Mouse (Mus musculus): ENCODE results near the gene Epb41. TPM values are rescaled to one million over a fixed set of nuclear protein-coding genes. Genes with fewer than 3 reads are reported as not detected.

The Epb41 gene
- total RNA-seq, 2 experiments from 2014 or later: 1,733 to 3,570 TPM

DNA sequence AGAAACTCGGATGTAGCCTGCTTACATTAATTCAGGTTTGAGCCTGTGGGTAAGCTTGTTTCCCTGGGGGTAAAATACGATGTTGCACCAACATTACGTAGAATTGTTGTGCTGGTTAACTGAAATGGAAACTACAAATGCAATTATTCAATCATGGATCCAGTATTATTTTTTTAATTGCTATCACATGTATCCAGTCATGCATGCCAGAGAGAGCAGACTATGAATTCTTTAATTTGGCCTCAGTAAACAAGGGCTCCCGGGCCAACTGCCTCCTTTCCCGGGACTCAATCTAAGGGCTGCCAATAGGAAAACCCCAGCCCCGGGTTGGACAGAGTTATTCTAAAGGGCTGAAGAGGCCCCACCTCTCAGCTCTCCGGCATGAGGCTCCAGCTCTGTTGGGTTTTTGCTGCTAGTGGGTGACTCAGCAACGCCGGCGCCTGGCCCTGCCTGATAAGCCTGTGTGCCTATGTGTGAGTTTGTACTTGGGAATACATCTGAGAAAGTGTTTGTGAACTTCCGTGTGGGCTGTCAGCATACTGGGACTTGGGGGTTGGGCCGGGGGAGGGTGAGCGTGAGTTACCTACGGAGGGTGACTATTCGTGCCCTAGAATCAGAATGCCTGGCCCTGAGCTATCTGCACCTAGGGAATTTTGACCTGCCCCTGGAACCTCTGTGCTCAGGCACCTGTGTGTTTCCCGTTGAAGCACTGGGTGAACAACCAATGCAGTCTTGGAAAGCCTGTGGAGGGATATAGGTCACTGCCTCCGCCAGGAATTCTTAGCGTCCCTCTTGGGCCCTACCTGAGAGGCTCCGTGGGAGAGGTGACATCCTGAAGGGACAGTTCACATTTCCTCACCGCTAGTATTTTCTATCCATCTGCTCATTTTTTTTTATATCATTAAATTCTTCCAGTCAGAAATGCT lies 1.6 kb upstream of the Epb41 start:
- peak; percentile 48 for ATAC-seq (replicated peaks; ENCODE audit: low FRiP score, poor library complexity, severe bottlenecking)

DNA sequence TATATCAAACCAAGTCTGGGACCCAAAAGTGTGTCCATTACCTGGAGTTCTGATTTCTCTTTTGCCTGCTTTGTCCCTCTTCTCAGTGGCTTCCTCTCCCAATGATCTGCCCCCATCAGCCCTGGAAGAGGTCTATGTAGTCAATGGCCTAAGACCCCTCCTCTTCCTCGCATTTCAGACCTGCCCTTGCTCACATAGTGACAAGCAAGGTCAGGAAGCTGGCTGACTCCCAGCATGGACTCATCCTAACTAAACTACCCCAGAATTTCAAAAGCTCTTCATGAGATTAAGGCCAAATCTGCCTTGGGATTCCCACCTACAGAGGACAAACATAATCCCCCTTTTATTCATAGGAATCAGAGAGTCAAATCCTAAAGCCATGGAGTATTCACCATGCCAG lies 675 bp upstream of the Epb41 start:
- ATAC-seq (replicated peaks; ENCODE audit: low FRiP score, poor library complexity, severe bottlenecking): no peak

DNA sequence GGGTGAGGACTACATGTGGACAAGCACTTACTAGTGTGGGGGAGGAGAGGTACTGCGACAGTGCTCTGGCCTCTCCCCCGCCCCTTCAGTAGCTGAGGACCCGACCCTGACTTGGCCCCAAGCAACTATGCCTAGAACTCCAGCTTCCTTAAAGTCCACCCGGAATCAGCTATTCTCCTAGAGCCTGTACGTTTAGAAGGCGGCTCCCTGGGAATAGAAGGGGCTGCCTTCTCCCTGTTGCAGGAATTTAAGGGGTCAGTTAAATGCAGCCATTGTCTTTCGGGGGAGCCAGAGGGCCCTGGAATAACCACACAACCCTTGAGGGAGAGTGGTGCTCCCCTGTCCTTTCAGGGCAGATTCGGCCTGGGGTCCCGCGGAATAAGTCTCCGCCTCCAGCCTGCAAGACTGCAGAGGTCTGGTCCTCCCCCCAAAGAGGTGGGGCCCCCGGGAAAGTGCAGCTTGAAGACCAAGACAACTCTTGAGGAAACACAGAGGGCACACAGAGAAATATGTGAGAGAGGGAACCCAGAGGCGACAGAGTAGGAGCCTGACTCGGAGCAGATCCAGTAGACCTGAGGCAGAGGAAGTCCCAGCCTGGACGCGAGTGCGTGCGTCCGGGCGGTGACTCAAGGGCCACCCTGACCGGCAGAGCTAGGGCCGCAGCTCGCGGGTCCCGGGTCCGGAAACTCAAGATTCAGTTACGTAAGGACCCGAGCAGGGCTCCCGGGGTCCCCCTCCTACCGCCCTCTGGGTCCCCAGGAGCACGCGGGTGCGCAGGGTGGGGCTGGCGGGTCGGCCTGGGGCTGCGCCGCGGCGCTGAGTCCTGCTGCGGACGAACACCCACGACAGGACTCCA lies 816 bp downstream of the Epb41 start, which contains the start of gene Gm10300:
Gm10300 (plus strand) TSS at position 621 of the 856 bp plus-strand sequence.
- ATAC-seq (replicated peaks; ENCODE audit: low FRiP score, poor library complexity, severe bottlenecking): no peak

DNA sequence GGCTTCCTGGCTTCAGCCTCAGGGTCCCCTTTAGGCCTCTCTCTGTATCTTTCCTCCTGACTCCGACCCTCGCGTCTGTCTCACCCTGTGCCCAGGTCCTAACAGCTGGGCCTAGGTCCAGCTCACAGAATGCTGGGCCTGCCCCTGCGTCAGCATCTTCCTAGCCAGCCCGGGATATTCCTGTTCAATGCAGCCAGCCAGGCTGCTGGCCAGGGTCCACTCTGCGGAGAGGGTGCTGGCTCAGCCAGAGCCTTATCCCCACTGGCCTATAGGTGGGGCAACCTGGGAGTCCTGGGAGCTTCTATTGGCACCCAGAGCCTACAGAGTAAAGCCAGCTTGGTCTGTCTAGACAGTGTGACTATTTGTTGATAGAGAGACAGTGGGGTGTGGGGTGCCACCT lies 2.2 kb downstream of the Epb41 start:
- 0 out of 2 replicates have a peak, but pooled peaks have one; percentile 3 for ATAC-seq (replicated peaks; ENCODE audit: low FRiP score, poor library complexity, severe bottlenecking)

DNA sequence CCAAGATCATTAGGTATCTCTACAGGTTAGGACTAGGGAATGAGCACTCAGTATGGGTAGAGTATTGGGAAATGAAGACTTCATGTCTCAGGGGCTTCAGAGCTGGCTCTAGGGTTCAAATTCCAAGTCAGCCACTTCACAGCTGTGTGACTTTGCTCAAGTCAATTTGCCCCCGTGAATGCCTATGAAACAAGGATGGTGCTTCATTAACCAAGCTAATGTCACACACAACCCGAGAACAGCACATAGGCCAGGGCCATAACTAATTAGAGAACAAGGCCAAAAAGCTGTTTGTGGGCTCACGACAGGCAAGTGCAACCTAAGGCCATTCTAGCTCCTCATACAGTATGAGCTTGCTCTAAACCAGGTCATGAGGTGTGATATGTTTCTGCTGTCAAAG lies 3.0 kb downstream of the Epb41 start:
- ATAC-seq (replicated peaks; ENCODE audit: low FRiP score, poor library complexity, severe bottlenecking): no peak

DNA sequence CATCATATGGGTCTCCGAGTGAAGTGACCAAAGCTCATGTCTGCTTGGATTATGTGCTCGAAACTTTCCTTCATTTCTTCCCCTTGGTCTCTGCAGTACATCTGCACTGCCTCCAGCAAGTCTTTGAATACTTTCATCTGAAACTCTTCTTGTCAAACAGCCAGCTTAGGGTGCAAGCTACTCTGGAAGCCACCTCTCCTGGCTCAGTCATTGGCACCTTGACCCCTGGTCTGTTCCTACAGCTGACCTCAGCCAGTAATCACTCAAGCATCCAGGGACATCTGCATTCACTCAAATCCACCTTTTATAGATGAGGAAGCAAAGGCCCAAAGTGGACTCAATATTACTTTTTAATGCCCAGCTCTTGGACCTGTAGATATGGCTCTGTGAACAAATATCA lies 3.4 kb downstream of the Epb41 start:
- ATAC-seq (replicated peaks; ENCODE audit: low FRiP score, poor library complexity, severe bottlenecking): no peak

DNA sequence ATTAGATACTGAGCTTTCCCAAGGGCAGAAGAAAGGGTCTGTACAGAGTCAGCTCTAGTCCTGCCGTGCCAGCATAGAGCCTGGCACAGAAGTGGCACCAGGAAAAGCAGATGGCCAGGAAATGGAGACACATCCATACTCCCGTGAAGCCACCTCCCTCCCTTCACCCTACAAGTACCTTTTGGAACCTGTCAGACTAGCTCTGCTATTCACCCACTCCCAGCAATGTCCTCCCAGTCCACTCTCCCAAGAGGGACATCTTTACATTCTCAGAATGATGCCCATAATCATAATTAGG lies 7.2 kb downstream of the Epb41 start:
- ATAC-seq (replicated peaks; ENCODE audit: low FRiP score, poor library complexity, severe bottlenecking): no peak

DNA sequence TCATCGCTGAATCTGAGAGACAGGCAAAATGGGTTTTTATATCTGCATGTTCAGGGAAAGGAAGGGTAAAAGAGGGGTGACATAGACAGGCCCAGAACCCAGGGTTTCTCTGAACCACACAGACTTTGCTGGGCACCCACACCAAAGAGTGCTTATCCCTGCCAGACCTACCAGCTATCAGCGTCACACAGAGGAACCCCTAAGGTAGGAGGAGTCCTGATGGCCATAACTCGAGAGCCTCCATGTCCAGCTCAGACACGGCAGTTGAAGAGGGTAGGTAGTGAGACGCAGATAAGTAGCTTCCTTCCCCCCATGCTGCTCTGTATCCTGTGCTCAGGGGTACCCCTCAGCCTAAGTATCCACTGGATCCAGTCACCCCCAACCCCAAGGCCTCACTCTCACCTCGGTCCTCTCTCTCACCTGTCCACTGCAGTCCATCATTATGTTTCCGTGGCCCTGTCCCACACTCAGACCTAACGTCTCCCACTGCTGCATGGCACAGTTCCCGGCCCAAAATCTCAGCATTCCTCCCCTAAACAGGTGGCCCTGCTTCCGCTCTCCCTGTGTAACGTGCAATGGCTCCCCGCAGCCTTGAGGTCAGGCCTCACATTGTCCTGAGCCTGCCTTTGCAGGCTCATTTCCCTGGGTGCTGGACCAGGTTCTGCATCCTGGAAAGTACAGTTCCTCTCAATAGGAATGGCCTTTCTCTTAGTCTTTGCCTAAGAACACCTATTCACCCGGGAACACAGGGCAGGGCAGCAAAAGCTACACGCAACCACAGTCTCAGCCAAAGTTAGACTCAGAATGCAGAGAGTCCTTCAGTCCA lies 7.8 kb downstream of the Epb41 start:
- ATAC-seq (replicated peaks; ENCODE audit: low FRiP score, poor library complexity, severe bottlenecking): peak; percentile 59

DNA sequence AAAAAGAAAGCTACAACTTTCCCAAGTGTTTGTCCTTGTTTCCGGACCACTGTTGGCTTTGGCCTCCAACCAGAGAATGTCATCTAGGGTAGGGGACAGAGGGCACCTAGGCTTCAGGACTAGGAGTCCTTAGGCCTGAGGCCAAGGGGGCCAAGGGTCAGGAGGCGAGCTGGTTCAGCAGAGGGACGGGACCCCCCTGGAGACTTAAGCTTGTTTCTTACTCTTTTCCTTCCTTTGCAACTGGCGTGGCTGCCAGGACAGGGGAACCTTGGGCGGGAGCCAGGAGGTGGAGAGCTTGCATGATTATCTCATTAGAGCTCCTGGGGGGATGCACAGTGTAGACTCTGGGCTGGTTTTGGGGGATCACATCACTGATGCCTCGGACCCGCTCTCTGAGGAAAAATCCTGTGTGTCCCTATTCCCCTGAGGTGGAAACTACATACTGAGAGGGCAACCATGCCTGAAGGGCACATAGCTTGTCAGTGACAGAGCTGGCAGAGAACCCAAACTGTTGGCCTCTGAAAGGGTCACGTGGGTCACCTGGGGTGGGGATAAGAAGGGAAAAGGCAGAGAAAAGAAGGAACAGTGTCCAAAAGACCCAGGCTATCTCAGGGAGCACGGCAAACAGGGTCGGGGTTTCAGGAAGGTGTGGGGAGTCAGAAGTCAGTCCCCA lies 8.9 kb downstream of the Epb41 start:
- peak; percentile 23; the same call in 1 of the 2 replicates for ATAC-seq (replicated peaks; ENCODE audit: low FRiP score, poor library complexity, severe bottlenecking)

DNA sequence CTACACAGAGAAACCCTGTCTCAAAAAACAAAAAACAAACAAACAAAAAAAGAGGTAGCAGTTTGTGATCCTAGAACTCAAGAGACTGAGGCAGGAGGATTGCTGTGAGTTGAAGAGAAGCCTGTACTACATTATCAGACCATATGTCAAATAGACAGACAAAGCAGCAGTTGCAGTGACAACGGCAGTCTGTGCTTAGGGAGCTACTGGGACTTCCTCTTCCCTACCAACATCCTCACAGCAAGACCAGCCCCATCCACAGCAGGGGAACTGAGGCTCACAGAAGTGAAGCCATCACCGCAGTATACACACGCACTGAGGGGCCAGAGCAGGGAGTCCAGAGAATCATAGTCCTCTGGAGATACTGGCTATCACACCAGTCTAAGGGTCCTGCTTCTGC lies 9.5 kb downstream of the Epb41 start:
- no peak for ATAC-seq (replicated peaks; ENCODE audit: low FRiP score, poor library complexity, severe bottlenecking)

DNA sequence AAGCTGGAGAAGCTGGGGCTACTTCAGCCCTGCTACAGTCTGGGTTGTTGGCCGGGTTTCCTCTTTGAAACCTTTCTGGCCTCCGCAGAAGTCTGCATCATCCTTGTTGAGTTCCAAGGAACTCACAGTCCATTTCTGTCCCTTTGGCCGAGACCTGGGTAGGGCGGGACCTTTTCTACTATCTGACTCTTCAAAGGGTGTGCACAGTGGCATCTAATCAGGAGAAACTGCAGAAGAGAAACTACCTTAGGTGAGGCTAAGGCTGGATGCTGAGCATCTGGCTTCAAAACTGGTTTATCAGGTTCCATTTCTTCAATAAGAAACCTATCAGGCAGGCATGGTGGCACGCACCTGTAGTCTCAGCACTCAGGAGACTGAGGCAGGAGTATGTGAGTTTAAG lies 10.6 kb downstream of the Epb41 start:
- no peak for ATAC-seq (replicated peaks; ENCODE audit: low FRiP score, poor library complexity, severe bottlenecking)

DNA sequence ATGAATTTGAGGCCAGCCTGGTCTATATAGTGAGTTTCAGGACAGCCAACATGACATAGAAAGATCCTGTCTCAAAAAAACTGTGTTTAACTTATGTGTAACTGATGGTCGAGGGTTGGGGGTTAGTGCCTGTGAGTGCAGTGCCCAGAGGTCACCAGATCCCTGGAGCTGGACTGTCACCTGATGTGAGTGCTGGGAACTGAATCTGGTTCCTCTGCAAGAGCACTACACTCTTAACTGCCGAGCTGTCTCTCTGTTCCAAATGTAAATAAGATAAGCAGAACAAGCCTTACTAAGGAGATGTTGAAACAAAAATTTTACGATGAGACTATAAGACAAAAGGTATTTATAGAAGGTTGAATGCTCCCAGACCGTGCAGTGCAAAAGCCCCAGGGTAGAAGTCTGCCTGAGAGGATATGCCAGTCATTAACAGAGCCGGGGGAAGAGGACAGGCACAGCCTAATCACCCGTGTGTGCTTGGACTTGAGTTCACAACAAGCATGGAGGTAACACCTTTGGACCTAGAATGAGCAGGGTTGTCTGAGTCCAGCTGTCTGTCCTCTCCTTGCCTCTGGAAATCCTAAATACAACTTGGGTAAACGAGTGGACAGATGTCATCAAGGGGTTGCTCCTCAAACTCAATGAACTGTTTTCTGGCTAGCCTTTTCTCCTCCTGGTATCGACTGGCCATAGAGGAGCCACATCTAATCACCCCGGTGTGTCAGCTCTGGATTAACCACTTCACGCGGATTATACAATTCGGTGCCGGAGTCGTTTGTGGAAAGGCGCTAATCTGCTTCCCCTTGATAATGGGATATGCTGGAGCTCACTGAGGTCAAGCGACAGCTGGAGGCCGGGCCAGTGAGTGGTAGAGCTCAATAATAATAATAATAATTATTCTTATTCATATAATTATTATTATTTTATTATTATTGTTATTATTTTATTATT lies 11.9 kb downstream of the Epb41 start:
- no peak for ATAC-seq (replicated peaks; ENCODE audit: low FRiP score, poor library complexity, severe bottlenecking)

DNA sequence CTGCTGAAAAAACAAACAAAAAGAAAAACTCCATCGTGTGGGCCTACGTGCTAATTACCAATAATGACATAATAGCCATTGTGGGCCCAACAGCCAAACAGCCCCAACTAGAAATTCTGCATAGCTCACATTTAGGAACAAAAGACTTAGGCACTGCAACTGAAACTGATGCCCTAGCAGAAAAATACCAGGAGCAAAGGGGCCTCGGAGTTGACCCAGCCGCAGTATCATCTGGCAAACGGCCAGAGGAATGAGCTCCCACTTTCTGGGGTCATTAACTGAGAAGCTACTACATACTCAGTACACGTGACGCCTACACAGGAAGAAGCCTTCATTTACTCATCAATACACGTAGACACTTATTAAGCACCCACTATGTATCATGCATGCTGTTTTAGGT lies 12.8 kb downstream of the Epb41 start:
- ATAC-seq (replicated peaks; ENCODE audit: low FRiP score, poor library complexity, severe bottlenecking): no peak

DNA sequence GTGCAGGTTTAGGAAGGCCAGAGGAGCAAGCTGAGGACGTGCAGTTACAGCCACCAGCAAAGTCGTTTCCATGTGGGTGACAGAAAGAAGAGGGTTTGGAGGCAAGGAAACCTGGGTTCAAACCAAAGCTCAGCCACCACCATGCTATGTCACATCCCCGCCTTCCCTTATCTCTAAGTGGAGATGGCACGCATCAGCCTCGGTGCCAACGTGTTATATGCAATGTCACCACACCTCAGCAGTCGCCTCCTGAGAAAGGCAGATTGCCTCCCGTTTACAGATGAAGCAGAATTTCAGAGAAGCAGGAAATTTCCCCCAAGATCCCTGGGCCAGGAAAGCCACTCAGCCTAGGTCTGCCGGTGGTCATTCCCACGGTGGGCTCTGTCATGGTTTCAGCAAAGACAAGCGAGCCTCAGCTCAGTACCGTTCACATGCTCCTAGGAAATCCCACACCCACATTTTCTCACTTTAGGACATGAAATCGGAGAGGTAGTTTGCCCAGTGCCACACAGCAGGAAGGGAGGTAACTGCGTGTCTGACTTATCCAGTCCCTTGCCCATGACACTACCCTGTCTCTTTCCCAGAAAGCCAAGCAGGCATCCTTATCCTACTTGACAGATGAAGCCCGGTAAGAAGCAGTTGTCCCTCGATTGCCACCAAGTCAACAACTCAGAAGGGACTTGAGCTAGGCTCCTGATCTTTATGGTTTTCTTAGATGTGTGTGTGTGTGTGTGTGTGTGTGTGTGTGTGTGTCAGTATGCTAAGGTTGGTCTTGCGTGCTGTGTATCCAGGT lies 14.9 kb downstream of the Epb41 start:
- peak; percentile 87 for ATAC-seq (replicated peaks; ENCODE audit: low FRiP score, poor library complexity, severe bottlenecking)

DNA sequence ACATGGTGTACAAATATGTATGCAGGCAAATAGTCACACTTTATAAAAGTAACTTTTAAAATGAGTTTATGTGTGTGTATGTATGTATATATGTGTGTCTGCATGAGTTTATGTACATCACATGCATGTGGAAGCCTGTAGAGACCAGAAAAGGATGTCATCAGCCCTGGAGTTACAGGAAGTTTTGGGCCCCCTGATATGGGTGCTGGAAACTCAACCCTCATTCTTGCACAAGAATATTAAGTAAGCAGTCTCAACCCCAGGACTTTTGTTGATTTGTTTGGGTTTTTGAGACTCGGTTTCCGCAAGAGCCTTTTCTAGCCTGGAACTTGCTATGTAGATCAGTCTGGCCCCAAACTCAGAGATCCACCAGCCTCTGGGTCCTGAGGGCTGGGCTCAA lies 15.6 kb downstream of the Epb41 start:
- no peak for ATAC-seq (replicated peaks; ENCODE audit: low FRiP score, poor library complexity, severe bottlenecking)

DNA sequence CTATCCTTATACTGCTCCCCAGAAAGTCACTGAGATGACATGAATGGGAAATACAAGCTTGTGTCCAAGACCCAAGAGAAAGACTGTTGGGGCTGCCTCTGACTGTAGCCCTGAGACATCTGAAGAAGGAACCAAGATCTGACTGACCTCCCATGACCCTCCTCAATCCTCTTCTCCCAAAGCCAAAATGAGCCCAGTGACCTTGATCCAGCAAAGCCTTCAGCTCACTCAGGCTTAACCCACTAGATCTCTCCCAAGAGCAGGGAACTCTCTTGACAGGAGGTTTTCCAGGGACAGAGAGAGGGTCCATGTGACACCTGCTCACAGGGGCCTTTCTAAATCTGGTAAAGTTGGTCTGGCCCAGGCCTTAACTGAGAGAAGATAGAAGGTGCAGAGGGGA lies 17.8 kb downstream of the Epb41 start:
- no peak for ATAC-seq (replicated peaks; ENCODE audit: low FRiP score, poor library complexity, severe bottlenecking)

DNA sequence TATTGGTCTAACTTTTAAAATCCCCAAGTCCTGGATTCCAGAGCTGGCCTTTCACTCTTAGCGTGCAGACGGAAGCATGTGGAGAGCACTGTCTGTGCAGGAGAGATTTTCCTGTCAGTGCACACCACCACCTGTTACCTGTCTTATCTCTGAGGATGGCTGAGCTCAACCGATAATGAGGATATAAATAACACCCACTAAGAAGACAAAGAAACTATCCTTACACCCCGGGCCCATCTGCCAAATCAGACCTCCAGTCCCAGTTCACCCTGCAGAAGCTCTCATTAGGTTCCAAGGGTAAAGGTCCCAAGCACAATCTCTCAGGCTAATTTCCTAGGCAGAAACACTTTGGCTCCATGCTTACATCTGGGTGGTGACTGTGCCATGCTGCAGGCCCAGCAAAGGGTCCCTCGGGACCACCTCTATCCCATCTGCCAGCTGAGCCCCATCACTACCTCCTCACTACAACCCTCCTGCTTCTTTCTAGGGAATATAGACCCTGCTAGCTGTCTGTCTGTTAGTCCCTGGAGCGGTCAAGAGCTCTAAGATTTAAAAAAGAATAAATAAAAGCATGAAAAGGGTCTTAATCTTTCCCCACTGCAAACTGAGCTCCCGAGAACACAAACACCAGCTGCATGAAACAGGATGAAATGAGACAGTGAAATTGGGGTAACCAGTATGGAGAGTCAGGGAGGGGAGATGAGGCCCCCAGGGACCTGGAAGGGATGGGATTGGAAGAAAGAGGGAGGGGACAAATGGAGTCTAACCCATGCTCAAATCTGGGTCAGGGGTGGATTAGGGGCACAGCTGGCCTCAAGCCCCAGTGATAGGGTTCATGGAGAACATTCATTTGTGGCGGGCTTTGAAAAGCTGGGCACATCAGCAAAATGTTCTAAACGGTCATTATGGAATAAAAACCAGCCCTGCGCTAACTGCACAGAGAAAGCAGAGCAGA lies 23.5 kb downstream of the Epb41 start:
- no peak for ATAC-seq (replicated peaks; ENCODE audit: low FRiP score, poor library complexity, severe bottlenecking)
